Mouse (Mus musculus): ENCODE results near the gene Rexo5.

Gene Rexo5

DNA sequence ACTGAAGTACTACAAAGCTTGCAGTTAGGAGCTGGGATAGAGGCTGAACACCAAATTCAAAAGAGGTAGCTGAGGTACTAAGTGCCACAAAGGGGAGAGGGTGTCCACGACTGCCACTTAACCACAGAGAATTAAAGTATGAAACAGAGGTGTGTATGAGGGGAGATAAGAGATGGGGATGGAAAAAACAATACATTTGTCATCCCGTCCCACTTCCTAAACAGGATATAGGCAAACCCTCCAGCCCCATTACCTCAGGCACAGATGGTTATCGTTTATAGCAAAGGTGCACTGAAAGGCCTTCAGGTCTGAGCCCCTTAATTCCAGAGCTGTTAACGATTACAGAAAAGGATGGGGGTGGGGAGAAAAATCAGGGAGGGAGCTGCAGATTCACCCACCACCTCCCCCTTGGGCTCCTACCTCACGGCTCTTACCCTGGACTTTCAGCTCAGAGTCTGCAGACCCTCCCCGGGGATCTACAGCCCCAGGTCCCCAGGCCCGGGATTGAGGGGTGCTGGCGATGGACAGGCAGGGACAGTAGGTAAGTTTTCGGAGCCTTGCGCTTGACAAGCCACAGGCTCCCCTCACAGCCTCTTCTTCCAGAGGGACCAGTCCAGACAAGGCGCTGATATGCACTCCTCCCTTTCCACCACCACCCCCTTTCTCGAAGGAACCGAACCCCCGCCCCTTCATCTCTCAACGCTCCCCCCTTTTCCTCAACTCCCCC, 101.2 kb downstream of the Rexo5 start:
- DNase-seq: peak; percentile 2 to 6

GRCm38 (mm10) chr7:119895639-119896512, 102.1 kb downstream of the Rexo5 start, which contains the start of the genes Lyrm1 and Dcun1d3:
Gene Lyrm1, plus strand, starts transcription at chr7:119895861.
Gene Dcun1d3, minus strand, starts transcription at chr7:119896298.
- peak; percentile 99 for DNase-seq

- DNase-seq: no peak
Measured at GRCm38 (mm10) chr7:119897521-119898109, 103.8 kb downstream of the Rexo5 start.

- DNase-seq: no peak
Measured at GRCm38 (mm10) chr7:119898247-119898856, 104.5 kb downstream of the Rexo5 start.

Measured in kidney, postnatal 4 days (tissue).